Mouse (Mus musculus) kidney, adult 9 months (tissue): ENCODE data around the gene Slc8a1.

Experiments
- DNase-seq: peaks from one replicate; pipeline ENCODE4 v3.0.0; 2022

Gene Slc8a1

DNA sequence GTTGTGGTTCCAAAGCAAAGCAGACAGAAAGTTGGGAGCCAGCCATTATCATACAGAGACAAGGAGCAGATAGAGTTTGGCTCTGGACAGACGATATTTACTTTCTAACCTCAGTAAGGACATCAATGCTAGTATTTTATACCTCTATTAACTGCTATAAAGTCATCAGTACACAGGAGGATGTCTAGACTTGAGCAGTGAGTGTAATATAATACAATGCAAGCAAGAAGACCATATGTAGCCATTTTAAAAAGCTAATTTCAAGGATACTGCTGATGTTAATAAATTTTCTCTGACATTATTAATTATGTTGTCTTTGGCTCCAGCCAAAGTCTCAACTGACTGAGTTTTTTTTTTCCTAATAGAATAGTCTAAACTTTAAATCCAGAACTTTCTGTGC lies 402.7 kb downstream of the Slc8a1 start:
- DNase-seq = no peak
